Mouse (Mus musculus): ENCODE measurements around the gene B4galt5.

DNA sequence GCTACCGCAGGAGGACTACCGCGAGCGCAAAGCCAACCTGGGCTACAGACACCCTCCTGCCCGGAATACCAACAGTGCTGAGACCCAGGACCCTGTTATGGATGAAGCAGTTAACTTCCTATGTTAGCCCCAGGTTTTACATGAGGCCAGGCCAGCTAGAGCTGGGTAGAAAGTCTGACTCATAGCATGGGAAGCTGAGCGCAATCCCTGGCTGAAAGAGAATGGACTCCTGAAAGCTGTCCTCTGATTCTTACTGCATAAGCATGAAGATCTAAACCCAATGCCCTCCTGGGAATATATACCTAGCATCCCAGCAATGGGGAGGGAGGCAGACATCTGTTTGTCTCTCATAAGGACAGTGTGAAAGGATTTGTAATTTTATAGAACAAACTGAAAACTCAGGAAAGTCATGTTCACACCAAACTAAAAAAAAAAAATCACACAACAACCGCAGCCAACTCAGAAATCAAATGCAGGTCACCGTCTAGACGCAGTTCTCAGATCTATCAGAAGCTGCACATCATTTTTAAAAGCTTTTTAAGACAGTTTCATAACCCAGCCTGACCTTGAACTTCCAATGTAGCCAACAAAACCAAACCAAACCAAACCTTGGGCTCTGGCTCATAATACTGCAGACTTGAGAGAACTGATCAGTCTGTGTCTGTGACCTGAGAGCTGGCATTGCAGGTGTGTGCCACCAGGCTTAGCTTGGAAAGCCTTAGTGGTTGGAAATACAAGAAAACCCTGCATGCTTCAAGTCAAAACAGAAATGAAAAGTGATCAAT, 19.3 kb downstream of the B4galt5 start:
- TF ChIP-seq CTCF (IDR thresholded peaks at IDR 0.05; ENCODE audit: low read depth), result no peak
- no peak for TF ChIP-seq EP300 (IDR thresholded peaks at IDR 0.05; ENCODE audit: low read depth)

Data from heart, postnatal 0 days (tissue).